Mouse (Mus musculus) spleen, postnatal 4 days (tissue): Measurements from ENCODE around the gene Tpmt.

ENCODE experiments used
- DNase-seq, 2 experiments: peaks; one replicate each; pipeline ENCODE4 v3.0.0; 2022; ENCODE audit warnings: low spot score in 2 of 2

The Tpmt gene

GRCm38 (mm10) chr13:47042024-47042633 lies 2.4 kb downstream of the Tpmt start:
- no peak for DNase-seq

DNA sequence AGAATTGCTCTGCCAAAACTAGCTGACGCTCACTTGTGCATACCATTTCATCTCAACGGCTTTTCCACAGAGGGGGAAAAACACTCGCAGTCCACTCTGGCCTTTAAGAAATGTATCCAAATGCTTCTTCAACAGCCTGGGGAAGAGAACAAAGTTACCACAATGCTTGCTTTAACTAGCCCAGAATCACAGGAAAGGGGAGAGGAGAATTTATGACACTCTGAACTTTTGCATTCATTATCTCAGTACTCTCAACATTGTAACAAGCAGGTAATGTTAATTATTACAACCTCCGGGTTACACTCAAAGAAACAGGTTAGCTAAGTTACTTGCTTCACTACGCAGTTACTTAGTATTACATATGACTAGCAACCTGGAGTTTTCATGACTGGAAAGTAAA lies 4.5 kb downstream of the Tpmt start:
- DNase-seq: no peak

GRCm38 (mm10) chr13:47037946-47038345 lies 6.6 kb downstream of the Tpmt start:
- DNase-seq: no peak

- no peak for DNase-seq
These were observed 10.9 kb downstream of the Tpmt start for GRCm38 (mm10) chr13:47033602-47034001.

GRCm38 (mm10) chr13:47030376-47031107 lies 14.0 kb downstream of the Tpmt start:
- DNase-seq: no peak

DNA sequence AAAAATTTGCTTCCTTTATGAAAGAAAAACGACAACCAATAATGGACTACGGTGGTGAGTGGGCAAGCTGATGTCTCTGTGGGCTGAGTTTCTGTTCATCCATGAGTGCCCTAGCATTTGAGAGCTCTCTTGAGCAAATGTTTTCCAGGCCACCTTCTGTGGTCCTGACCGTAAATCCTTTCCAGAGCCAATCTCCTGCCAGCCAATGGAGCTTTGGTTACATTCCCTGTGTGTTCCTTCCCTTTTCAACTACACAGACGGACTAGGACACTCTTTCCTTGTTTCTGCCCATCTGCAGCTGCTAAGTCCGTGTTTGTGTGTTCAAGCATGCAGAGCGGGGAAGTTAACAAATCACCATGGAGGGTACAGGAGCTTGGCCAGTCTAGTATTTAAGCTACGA lies 23.7 kb downstream of the Tpmt start:
- no peak for DNase-seq

- no peak for DNase-seq
These were observed 24.8 kb downstream of the Tpmt start for GRCm38 (mm10) chr13:47019774-47020173.

GRCm38 (mm10) chr13:47017259-47017658 lies 27.3 kb downstream of the Tpmt start:
- no peak for DNase-seq

GRCm38 (mm10) chr13:47015195-47015501 lies 29.4 kb downstream of the Tpmt start:
- no peak for DNase-seq

GRCm38 (mm10) chr13:47014334-47015194 lies 30.0 kb downstream of the Tpmt start, which contains the start of gene Nhlrc1:
Nhlrc1 (minus strand) TSS chr13:47014850.
- DNase-seq: peak; percentile 44 to 83

DNA sequence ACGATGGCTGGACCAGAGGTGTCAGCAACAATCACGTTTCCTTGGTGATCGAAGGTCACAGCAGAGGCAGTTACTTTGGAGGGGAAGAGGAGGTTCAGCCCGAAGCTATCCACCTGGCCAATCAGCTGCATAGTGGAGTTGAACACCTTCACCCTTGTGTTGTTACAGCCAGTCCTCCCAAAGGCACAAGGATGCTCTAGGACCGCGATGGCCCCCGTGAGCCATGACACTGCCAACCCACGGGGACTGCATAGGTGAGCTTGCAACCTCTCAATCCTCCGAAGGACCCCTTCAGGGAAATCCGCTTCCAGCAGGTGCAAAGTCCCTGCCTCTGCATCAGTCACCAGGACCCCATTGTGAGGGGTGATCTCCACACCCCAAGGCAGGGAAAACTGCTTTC lies 30.8 kb downstream of the Tpmt start:
- no peak for DNase-seq

DNA sequence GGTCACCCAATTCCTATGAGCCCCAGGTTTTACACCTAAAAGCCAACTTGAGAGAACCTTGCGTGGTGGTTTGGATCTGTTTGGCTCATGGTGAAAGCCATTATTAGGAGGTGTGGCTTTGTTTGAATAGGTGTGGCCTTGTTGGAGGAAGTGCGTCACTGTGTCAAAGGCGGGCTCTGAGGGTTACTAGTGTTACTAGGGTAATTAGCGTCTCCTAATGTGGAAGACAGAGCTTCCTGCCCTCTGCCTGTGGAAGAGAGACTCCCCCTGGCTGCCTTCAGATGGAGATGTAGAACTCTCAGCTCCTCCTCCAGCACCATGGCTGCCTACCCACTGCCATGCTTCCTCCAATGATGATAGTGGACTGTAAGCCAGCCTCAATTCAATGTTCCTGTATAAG lies 42.9 kb downstream of the Tpmt start:
- DNase-seq: no peak

- DNase-seq: no peak
These were observed 45.0 kb downstream of the Tpmt start for GRCm38 (mm10) chr13:46999498-46999897.

DNA sequence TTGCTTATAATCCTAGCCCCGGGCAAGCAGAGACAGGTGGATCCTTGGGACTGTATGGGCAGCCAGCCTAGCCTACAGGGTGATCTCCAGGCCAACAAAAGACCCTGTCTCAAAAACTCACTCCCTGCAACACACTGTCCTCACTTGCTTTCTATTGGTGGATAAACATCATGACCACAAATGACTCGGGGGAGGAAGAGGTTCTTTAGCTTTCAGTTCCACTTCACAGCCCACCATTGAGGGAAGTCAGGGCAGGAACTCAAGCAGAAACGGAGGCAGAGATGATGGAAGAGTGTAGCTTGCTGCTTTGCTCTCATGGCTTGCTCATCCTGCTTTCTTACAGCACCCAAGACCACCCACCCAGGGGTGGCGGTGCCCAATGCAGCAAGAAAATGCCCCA lies 47.2 kb downstream of the Tpmt start:
- DNase-seq: no peak

DNA sequence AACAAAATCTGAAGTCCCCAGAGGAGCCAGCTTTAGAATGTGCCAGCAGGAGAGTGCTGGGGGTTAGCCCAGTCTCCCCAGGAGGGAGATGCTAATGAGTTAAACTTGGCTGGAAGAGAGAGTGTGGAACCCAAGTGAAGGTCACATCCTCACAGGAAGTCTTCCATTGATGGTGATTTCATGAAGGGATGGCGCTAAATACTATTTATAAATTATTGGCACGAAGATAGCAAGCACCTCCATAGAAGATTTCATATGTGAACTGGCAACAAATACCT lies 51.3 kb downstream of the Tpmt start:
- no peak for DNase-seq

DNA sequence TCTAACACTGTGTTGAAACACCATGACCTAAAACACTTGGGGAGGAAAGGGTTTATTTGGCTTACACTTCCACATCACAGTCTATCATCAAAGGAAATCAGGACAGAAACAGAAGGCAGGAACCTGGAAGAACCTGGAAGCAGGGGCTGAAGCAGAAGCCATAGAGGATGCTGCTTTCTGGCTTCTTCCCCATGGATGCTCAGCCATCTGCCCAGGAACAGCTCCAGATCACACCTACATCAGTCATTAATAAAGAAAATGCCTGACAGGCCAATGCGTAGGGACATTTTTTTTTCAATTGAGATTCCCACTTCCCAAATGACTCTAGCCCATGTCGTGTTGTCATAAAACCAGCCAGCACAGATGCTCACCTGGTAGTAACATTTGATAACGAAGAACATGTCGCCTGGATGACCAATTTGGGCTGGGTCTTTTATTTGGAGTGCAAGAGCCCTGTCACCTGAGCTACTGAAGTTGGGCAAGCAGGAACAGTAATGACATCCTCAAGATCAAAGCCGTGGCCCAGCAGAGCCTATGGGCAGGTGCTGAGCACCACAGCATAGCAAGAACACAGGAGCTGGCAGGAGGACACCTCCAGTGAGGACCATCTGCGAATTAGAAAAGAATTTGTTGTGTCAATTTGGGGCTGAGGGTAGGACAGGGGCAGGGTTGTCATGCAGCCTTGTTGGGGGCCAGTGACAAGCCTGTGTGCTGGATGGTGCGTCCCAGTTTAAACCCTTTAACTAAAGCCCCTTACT lies 51.8 kb downstream of the Tpmt start:
- DNase-seq: no peak

DNA sequence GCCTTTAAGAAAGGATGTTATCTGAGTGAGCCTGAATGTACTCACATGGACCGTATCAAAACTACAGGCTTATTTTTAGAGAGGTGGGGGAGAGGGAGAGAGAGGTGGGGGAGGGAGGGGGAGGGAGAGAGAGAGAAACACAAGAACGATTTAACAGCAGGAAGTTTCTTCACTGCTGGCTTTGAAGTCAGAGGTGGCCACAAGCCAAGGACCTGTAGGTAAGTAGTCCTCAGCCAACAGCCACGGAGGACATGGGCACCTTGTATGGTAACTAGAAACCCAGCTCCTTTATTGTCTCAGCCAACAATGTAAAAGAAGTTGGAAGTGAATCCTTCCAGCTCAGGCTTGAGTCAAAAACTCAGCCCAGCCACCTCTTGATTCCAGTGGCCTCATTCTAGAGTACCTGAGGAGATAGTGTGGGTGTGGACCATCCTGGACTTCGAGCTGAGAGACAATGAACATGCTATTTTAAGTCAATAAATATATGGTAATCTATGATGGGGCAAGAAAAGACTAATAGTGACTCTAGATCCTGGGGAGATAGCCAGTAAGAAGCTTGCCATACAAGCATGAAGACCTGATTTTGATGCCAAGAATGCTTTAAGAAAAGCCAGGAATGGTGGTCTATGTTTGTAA lies 54.0 kb downstream of the Tpmt start:
- no peak for DNase-seq

DNA sequence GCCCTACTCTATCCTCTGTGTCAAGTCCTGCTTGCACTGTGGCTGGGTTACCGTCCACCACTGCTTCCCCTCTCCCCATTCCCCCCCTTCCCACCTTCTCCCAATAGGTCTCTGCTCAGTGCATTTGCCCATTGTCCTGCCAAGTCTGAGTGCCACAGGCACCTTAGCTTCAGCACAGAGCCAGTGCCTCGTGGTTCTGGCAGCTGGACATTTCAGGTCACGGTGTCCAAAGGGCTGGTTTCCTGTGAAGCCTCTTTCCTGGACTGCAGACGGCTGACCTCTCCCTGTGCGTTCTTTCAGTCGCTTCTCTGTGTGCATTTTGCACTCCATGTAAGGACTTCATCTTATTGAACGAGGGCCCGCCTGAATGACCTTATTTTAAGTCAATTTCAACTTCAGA lies 56.6 kb downstream of the Tpmt start:
- DNase-seq: no peak

GRCm38 (mm10) chr13:46986208-46986607 lies 58.3 kb downstream of the Tpmt start:
- no peak for DNase-seq

GRCm38 (mm10) chr13:46983878-46984277 lies 60.7 kb downstream of the Tpmt start:
- DNase-seq: no peak

- DNase-seq: no peak
These were observed 64.6 kb downstream of the Tpmt start for GRCm38 (mm10) chr13:46979836-46980490.
